Mouse (Mus musculus): ENCODE results near the gene Cpsf4l. TPM values are rescaled to one million over a fixed set of nuclear protein-coding genes. Genes with fewer than 3 reads are reported as not detected.

Gene Cpsf4l
- polyA plus RNA-seq, 1 experiment from 2014 or later: 0.50 TPM

- Histone ChIP-seq H3K9me3 (no peaks in the 10 kb centered on the region), H3K27me3 (no peaks in the 10 kb centered on the region), H3K4me3 (peak overlapping the region; percentile 84), H3K4me2 (replicated peaks) (peak overlapping the region; percentile 76), H3K36me3 (peaks cover 28% of the 10 kb centered on the region), H3K27ac (replicated peaks) (peak overlapping the region; percentile 93), H3K9ac (replicated peaks) (peak overlapping the region; percentile 92), H3K4me1 (peaks cover 48% of the 10 kb centered on the region)
- ATAC-seq (ENCODE audit: low FRiP score, low read depth): no peak
- 8% methylated on average over 21 of the region's 21 CpGs for WGBS
Observed at GRCm38 (mm10) chr11:113748797-113749521, 39.1 kb upstream of the Cpsf4l start.

- H3K9ac ChIP-seq (replicated peaks): peak overlapping the region; percentile 20; the same call in 1 of the 2 replicates
- peaks cover 45% of the 10 kb centered on the region for H3K4me1 ChIP-seq
- H3K27me3 ChIP-seq: no peaks in the 10 kb centered on the region
- 82% methylated on average over 11 of the region's 11 CpGs for WGBS
- H3K36me3 ChIP-seq: peaks cover 37% of the 10 kb centered on the region
- 0 out of 2 replicates have a peak overlapping the region, but pooled peaks have one; percentile 46 for H3K27ac ChIP-seq (replicated peaks)
- H3K4me2 ChIP-seq (replicated peaks): peak overlapping the region; percentile 76
- peak overlapping the region; percentile 84; the same call in 1 of the 2 replicates for H3K4me3 ChIP-seq
- no peak for ATAC-seq (ENCODE audit: low FRiP score, low read depth)
- H3K9me3 ChIP-seq: no peaks in the 10 kb centered on the region
Observed at GRCm38 (mm10) chr11:113747725-113748380, 38.0 kb upstream of the Cpsf4l start.

GRCm38 (mm10) chr11:113747056-113747455 lies 37.2 kb upstream of the Cpsf4l start:
- peak overlapping the region; percentile 46; the same call in 1 of the 2 replicates for H3K27ac ChIP-seq (replicated peaks)
- H3K9ac ChIP-seq (replicated peaks): no peak overlapping the region
- H3K36me3 ChIP-seq: peaks cover 44% of the 10 kb centered on the region
- H3K4me2 ChIP-seq (replicated peaks): no peak overlapping the region
- H3K4me1 ChIP-seq: peaks cover 41% of the 10 kb centered on the region
- no peak for ATAC-seq (ENCODE audit: low FRiP score, low read depth)
- 85% methylated on average over 16 of the region's 16 CpGs for WGBS
- H3K4me3 ChIP-seq: no peak overlapping the region
- no peaks in the 10 kb centered on the region for H3K27me3 ChIP-seq
- H3K9me3 ChIP-seq: no peaks in the 10 kb centered on the region

- no peak overlapping the region for H3K4me3 ChIP-seq
- H3K4me2 ChIP-seq (replicated peaks): no peak overlapping the region
- 88% methylated on average over 4 of the region's 4 CpGs for WGBS
- no peak overlapping the region for H3K9ac ChIP-seq (replicated peaks)
- peaks cover 46% of the 10 kb centered on the region for H3K36me3 ChIP-seq
- peaks cover 38% of the 10 kb centered on the region for H3K4me1 ChIP-seq
- ATAC-seq (ENCODE audit: low FRiP score, low read depth): no peak
- H3K9me3 ChIP-seq: no peaks in the 10 kb centered on the region
- no peaks in the 10 kb centered on the region for H3K27me3 ChIP-seq
- H3K27ac ChIP-seq (replicated peaks): no peak overlapping the region
Observed at GRCm38 (mm10) chr11:113745961-113746360, 36.1 kb upstream of the Cpsf4l start.

GRCm38 (mm10) chr11:113742998-113743397 lies 33.2 kb upstream of the Cpsf4l start:
- H3K27me3 ChIP-seq: no peaks in the 10 kb centered on the region
- no peak overlapping the region for H3K4me2 ChIP-seq (replicated peaks)
- H3K4me1 ChIP-seq: peaks cover 38% of the 10 kb centered on the region
- H3K36me3 ChIP-seq: peaks cover 45% of the 10 kb centered on the region
- H3K27ac ChIP-seq (replicated peaks): no peak overlapping the region
- no peak for ATAC-seq (ENCODE audit: low FRiP score, low read depth)
- H3K9me3 ChIP-seq: no peaks in the 10 kb centered on the region
- no peak overlapping the region for H3K9ac ChIP-seq (replicated peaks)
- no peak overlapping the region for H3K4me3 ChIP-seq
- 93% methylated on average over 1 of the region's 1 CpGs for WGBS

- Histone ChIP-seq H3K4me3 (no peak overlapping the region), H3K9ac (replicated peaks) (no peak overlapping the region), H3K9me3 (no peaks in the 10 kb centered on the region), H3K4me1 (peaks cover 38% of the 10 kb centered on the region), H3K27ac (replicated peaks) (no peak overlapping the region), H3K4me2 (replicated peaks) (no peak overlapping the region), H3K36me3 (peaks cover 34% of the 10 kb centered on the region), H3K27me3 (no peaks in the 10 kb centered on the region)
- WGBS: 89% methylated on average over 7 of the region's 7 CpGs
- no peak for ATAC-seq (ENCODE audit: low FRiP score, low read depth)
Observed at GRCm38 (mm10) chr11:113740100-113740499, 30.3 kb upstream of the Cpsf4l start.

- H3K36me3 ChIP-seq: peaks cover 30% of the 10 kb centered on the region
- H3K9me3 ChIP-seq: no peaks in the 10 kb centered on the region
- no peak overlapping the region for H3K9ac ChIP-seq (replicated peaks)
- peaks cover 47% of the 10 kb centered on the region for H3K4me1 ChIP-seq
- no peak overlapping the region for H3K27ac ChIP-seq (replicated peaks)
- H3K27me3 ChIP-seq: no peaks in the 10 kb centered on the region
- ATAC-seq (ENCODE audit: low FRiP score, low read depth): no peak
- WGBS: 86% methylated on average over 8 of the region's 8 CpGs
- no peak overlapping the region for H3K4me3 ChIP-seq
- H3K4me2 ChIP-seq (replicated peaks): no peak overlapping the region
Observed at GRCm38 (mm10) chr11:113739213-113739612, 29.4 kb upstream of the Cpsf4l start.

GRCm38 (mm10) chr11:113737912-113738311 lies 28.1 kb upstream of the Cpsf4l start:
- no peaks in the 10 kb centered on the region for H3K9me3 ChIP-seq
- peaks cover 57% of the 10 kb centered on the region for H3K4me1 ChIP-seq
- H3K27me3 ChIP-seq: no peaks in the 10 kb centered on the region
- H3K36me3 ChIP-seq: peaks cover 19% of the 10 kb centered on the region
- H3K27ac ChIP-seq (replicated peaks): no peak overlapping the region
- no peak overlapping the region for H3K9ac ChIP-seq (replicated peaks)
- no peak overlapping the region for H3K4me3 ChIP-seq
- no peak for ATAC-seq (ENCODE audit: low FRiP score, low read depth)
- no peak overlapping the region for H3K4me2 ChIP-seq (replicated peaks)
- WGBS: 82% methylated on average over 8 of the region's 8 CpGs

- no peak overlapping the region for H3K27ac ChIP-seq (replicated peaks)
- no peaks in the 10 kb centered on the region for H3K27me3 ChIP-seq
- no peak overlapping the region for H3K4me2 ChIP-seq (replicated peaks)
- H3K4me3 ChIP-seq: no peak overlapping the region
- no peaks in the 10 kb centered on the region for H3K9me3 ChIP-seq
- H3K9ac ChIP-seq (replicated peaks): no peak overlapping the region
- H3K4me1 ChIP-seq: peaks cover 57% of the 10 kb centered on the region
- WGBS: 87% methylated on average over 3 of the region's 3 CpGs
- H3K36me3 ChIP-seq: peaks cover 15% of the 10 kb centered on the region
- ATAC-seq (ENCODE audit: low FRiP score, low read depth): no peak
Observed at GRCm38 (mm10) chr11:113737553-113737854, 27.7 kb upstream of the Cpsf4l start.

GRCm38 (mm10) chr11:113736848-113737552 lies 27.2 kb upstream of the Cpsf4l start:
- WGBS: 82% methylated on average over 11 of the region's 11 CpGs
- Histone ChIP-seq H3K4me1 (peaks cover 57% of the 10 kb centered on the region), H3K27me3 (no peaks in the 10 kb centered on the region), H3K9me3 (no peaks in the 10 kb centered on the region), H3K36me3 (peaks cover 12% of the 10 kb centered on the region; the same call in 1 of the 2 replicates), H3K9ac (replicated peaks) (no peak overlapping the region), H3K4me2 (replicated peaks) (no peak overlapping the region), H3K27ac (replicated peaks) (no peak overlapping the region), H3K4me3 (no peak overlapping the region)
- no peak for ATAC-seq (ENCODE audit: low FRiP score, low read depth)

GRCm38 (mm10) chr11:113735151-113735550 lies 25.3 kb upstream of the Cpsf4l start:
- no peak for ATAC-seq (ENCODE audit: low FRiP score, low read depth)
- Histone ChIP-seq H3K27me3 (no peaks in the 10 kb centered on the region), H3K9ac (replicated peaks) (no peak overlapping the region), H3K4me3 (no peak overlapping the region), H3K27ac (replicated peaks) (0 out of 2 replicates have a peak overlapping the region, but pooled peaks have one; percentile 20), H3K9me3 (no peaks in the 10 kb centered on the region), H3K36me3 (0 out of 2 replicates have a peak, but pooled peaks cover 4% of the 10 kb centered on the region), H3K4me2 (replicated peaks) (no peak overlapping the region), H3K4me1 (peaks cover 62% of the 10 kb centered on the region)
- WGBS: 81% methylated on average over 6 of the region's 6 CpGs
